Comparison of ENCODE assay signal across 24 mouse cellular contexts in the genomic region with DNA sequence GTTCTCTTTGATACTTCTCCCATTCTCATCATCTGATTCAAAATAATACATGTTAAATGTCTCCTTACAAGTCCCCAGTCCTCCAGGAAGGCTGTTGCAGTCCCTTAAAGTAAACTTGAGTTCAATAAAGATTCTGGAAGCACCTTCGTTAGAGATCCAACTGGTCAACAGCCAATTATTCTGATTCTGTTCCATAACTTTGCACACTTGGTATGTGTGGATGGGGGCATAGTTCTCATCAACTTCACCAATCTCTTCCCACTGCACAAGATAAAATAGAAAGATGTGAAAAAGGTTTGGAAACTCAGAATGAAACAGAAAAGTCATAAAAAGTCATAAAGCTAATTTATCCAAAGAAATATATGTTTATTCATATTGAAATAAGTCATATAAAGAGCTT.
"Had no signal": no experiment of that assay in that cellular context is flagged by ENCODE, and none has a peak within 500 bp of the region (broad histone marks: within the 10 kb centered on the region; RNA-seq: fewer than 3 reads in every experiment).

No protein-coding gene starts in this region.

- H3K36me3 ChIP-seq: embryonic facial prominence, embryonic 10.5 days; embryonic facial prominence, embryonic 12.5 days; embryonic facial prominence, embryonic 13.5 days; embryonic facial prominence, embryonic 15.5 days; forebrain, embryonic 10.5 days; forebrain, embryonic 12.5 days; forebrain, embryonic 15.5 days had no signal

- H3K27me3 ChIP-seq: embryonic facial prominence, embryonic 12.5 days; embryonic facial prominence, embryonic 13.5 days; embryonic facial prominence, embryonic 15.5 days; forebrain, embryonic 12.5 days; forebrain, embryonic 13.5 days; forebrain, embryonic 15.5 days had no signal

- H3K27ac ChIP-seq: embryonic facial prominence, embryonic 10.5 days; embryonic facial prominence, embryonic 12.5 days; embryonic facial prominence, embryonic 13.5 days; embryonic facial prominence, embryonic 15.5 days; forebrain, embryonic 10.5 days; forebrain, embryonic 12.5 days; forebrain, embryonic 13.5 days; gastrocnemius, adult 2 months; heart, adult 2 months had no signal

- DNase-seq: cerebellum, adult 8-10 months; cerebellum, adult 9-10 months; cerebellum, adult 9-11 months; cerebellum, postnatal 10 days; cerebellum, postnatal 14 days; cerebellum, postnatal 25 days; cerebellum, postnatal 36 days; embryo, embryonic 11 days; forebrain, postnatal 0 days; gastrocnemius, adult 2 months; gastrocnemius, postnatal 25 days; gastrocnemius, postnatal 36 days; heart, adult 11 months; heart, adult 18-20 months; heart, adult 2 months had no signal

- H3K4me3 ChIP-seq: embryonic facial prominence, embryonic 10.5 days; embryonic facial prominence, embryonic 12.5 days; embryonic facial prominence, embryonic 13.5 days; embryonic facial prominence, embryonic 15.5 days; erythroblast, embryonic 14.5 days; forebrain, embryonic 10.5 days; forebrain, embryonic 12.5 days; forebrain, embryonic 13.5 days; forebrain, embryonic 15.5 days; gastrocnemius, adult 2 months; heart, adult 2 months had no signal

- H3K4me1 ChIP-seq: embryonic facial prominence, embryonic 12.5 days; embryonic facial prominence, embryonic 13.5 days; embryonic facial prominence, embryonic 15.5 days; forebrain, embryonic 12.5 days had no signal
